Mouse (Mus musculus) forebrain, embryonic 14.5 days (tissue): Measurements from ENCODE around the gene Snx3. TPM values are rescaled to one million over a fixed set of nuclear protein-coding genes. Genes with fewer than 3 reads are reported as not detected.
A peak's percentile ranks its signal among the peaks of the same experiment; 100 is the strongest.

Source experiments
- ATAC-seq: fragments of 200-750 bp; cut with Nextera tagmentation; 2 replicates; pipeline ENCODE4 v1.8.0; 2017; ENCODE audit warnings: mild to moderate bottlenecking, moderate library complexity
- DNase-seq: peaks from one replicate; pipeline ENCODE4 v3.0.0-alpha.2; 2015; ENCODE audit warnings: low spot score
- H3K27ac ChIP-seq: fragments of 300-500 bp; sonication (generic); 2 replicates; pipeline ENCODE4 v1.5.1; 2014; ENCODE audit warnings: low read depth, mild to moderate bottlenecking, control low read depth, low read length, moderate library complexity
- H3K27me3 ChIP-seq: fragments of 300-500 bp; sonication (generic); replicated peaks from 2 replicates; pipeline ENCODE4 v1.6.1; 2014; ENCODE audit warnings: low read length, control low read depth, mixed read lengths; ENCODE audit not compliant: control insufficient read depth, insufficient read depth
- H3K36me3 ChIP-seq: fragments of 300-500 bp; sonication (generic); 2 replicates; pipeline ENCODE4 v1.6.1; 2014; ENCODE audit warnings: low read length, control low read depth; ENCODE audit not compliant: control insufficient read depth, insufficient read depth
- H3K4me1 ChIP-seq: fragments of 300-500 bp; sonication (generic); 2 replicates; pipeline ENCODE4 v1.6.1; 2014; ENCODE audit warnings: antibody characterized with exemption, low read length, control low read depth; ENCODE audit not compliant: control insufficient read depth, insufficient read depth
- H3K4me2 ChIP-seq: fragments of 300-500 bp; sonication (generic); 2 replicates; pipeline ENCODE4 v1.6.1; 2014; ENCODE audit warnings: mild to moderate bottlenecking, control low read depth, low read length
- H3K4me3 ChIP-seq: fragments of 300-500 bp; sonication (generic); 2 replicates; pipeline ENCODE4 v1.5.1; 2014; ENCODE audit warnings: low read depth, low read length, control low read depth
- H3K9ac ChIP-seq: fragments of 300-500 bp; sonication (generic); 2 replicates; pipeline ENCODE4 v1.6.1; 2014; ENCODE audit warnings: mild to moderate bottlenecking, low read length, control low read depth, moderate library complexity
- H3K9me3 ChIP-seq: fragments of 300-500 bp; sonication (generic); replicated peaks from 2 replicates; pipeline ENCODE4 v1.6.1; 2016; ENCODE audit warnings: low read length, control low read depth, mixed read lengths; ENCODE audit not compliant: control insufficient read depth
- WGBS: fragments of 180-500 bp; shearing (Covaris S2); extraction: QIAGEN DNeasy Blood & Tissue Kit; methylation state at CpG from one replicate; pipeline ENCODE4 v1.1.7; 2014; 5-methylcytosine and 5-hydroxymethylcytosine counted together
- polyA plus RNA-seq: library from polyadenylated mRNA; unstranded; fragments of >200 nt; fragmentation: Nextera tagmentation; extraction: Ambion mirVana; gene quantifications from 2 replicates; pipeline ENCODE4 v1.2.1, GENCODE M21; 2014

Snx3 gene
- polyA plus RNA-seq, 1 experiment from 2014 or later = 242 TPM

DNA sequence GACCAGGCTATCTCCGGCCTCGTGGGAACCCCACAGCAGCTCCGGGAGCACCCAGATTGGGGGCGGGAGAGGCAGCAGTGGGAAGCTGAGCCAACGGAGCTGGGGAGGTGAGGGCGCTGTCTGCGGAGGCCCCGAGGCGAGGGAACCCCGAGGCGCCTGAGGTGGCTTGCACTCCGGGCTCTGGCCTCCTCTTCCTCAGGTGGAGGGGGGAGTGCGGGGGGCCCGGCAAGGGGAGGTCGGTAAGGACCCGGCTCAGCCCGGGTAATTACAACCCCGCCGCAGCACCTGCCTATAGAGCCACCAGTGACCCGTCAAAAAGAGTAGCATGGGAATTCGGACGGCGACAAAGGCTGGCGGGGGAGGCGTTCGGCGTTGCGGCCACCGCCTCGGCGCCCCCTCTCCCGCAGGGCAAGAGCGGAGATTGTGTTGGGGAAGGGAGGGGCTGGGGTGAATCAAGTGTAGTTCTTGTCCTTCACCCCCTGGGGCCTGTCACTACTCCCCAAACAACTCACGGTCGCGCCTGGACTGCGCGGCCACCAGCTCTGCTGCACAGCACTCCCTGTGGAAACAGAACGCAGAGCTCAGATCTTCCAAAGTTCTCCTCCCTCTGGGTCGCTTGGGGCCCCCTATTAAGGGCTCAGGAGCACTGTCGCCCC lies 77.8 kb downstream of the Snx3 start:
- Histone ChIP-seq H3K36me3 (peaks cover 11% of the 10 kb centered on the region; the same call in 1 of the 2 replicates), H3K4me2 (peak overlapping the region; percentile 86), H3K9ac (peak overlapping the region; percentile 90), H3K27me3 (no peaks in the 10 kb centered on the region), H3K27ac (peak overlapping the region; percentile 92), H3K4me1 (peaks cover 34% of the 10 kb centered on the region), H3K9me3 (no peaks in the 10 kb centered on the region), H3K4me3 (peak overlapping the region; percentile 68)
- peak; percentile 64 for DNase-seq
- ATAC-seq = no peak
- under 1% methylated on average over 40 of the region's 41 CpGs for WGBS

DNA sequence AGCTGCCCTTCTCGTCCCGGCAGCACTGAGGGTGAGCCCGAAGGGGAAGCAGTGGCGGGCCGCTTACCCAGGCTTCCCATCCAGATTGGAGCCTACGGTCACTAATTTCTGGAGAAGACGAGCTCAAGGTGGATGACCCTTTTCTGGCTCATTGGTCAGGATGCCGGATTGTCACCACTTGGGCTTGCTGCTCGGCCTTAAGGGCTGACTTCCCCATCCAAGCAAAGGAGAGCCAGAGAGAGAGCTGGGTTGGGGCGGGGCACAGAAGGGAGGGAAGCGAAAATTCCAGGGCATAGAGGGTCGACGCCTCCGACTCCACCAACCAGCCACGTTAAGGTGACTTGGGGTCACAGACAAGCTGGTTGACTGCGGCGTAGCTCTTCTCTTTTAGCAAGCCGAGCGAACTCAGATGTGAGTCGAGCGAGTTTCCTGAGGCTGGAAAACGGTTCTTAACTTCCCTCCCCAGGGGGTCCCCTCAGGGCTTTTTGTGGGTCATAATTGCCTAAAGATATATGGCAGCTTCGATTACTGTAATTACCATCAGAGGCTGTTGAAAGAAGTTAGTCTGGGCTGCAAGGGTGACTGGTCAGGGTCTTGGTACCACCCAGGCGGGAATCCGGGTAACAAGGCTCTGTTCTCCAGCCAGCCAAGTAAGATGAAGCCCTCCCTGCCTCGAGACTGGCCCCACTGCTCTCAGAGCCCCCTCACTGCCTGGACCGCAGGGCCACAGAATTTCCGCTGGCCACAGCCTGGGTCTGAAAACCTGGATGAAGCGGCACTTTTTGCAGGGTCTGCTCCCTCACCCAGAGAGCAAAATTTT lies 78.5 kb downstream of the Snx3 start:
- peak overlapping the region; percentile 86 for H3K4me2 ChIP-seq
- H3K27ac ChIP-seq = peak overlapping the region; percentile 92
- peak overlapping the region; percentile 68 for H3K4me3 ChIP-seq
- WGBS = under 1% methylated on average over 29 of the region's 29 CpGs
- no peaks in the 10 kb centered on the region for H3K27me3 ChIP-seq
- DNase-seq = no peak
- peaks cover 31% of the 10 kb centered on the region for H3K4me1 ChIP-seq
- peaks cover 11% of the 10 kb centered on the region; the same call in 1 of the 2 replicates for H3K36me3 ChIP-seq
- H3K9me3 ChIP-seq = no peaks in the 10 kb centered on the region
- ATAC-seq = no peak
- peak overlapping the region; percentile 90 for H3K9ac ChIP-seq

DNA sequence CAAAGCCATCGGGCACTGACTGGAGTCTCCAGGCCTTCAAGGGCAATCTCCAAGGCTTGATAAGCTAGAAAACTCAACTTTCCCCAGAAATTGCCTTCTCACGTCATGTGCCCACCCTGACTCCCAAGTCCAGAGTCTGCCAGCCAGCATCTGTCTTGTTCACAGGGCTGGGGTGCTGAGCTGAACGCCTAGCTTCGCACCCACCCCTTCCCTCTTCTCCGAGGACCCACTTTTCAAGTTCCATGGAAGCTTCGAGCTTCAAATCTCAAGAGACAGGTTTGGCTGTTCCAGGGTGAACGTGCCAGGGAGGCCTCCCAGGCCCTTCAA lies 79.1 kb downstream of the Snx3 start:
- Histone ChIP-seq H3K4me1 (peaks cover 31% of the 10 kb centered on the region), H3K9me3 (no peaks in the 10 kb centered on the region), H3K27ac (peak overlapping the region; percentile 92; the same call in 1 of the 2 replicates), H3K4me3 (peak overlapping the region; percentile 68), H3K27me3 (no peaks in the 10 kb centered on the region), H3K4me2 (peak overlapping the region; percentile 86), H3K36me3 (peaks cover 7% of the 10 kb centered on the region; the same call in 1 of the 2 replicates), H3K9ac (peak overlapping the region; percentile 90)
- 0% methylated on average over 7 of the region's 7 CpGs for WGBS
- ATAC-seq (no peak), DNase-seq (no peak)

DNA sequence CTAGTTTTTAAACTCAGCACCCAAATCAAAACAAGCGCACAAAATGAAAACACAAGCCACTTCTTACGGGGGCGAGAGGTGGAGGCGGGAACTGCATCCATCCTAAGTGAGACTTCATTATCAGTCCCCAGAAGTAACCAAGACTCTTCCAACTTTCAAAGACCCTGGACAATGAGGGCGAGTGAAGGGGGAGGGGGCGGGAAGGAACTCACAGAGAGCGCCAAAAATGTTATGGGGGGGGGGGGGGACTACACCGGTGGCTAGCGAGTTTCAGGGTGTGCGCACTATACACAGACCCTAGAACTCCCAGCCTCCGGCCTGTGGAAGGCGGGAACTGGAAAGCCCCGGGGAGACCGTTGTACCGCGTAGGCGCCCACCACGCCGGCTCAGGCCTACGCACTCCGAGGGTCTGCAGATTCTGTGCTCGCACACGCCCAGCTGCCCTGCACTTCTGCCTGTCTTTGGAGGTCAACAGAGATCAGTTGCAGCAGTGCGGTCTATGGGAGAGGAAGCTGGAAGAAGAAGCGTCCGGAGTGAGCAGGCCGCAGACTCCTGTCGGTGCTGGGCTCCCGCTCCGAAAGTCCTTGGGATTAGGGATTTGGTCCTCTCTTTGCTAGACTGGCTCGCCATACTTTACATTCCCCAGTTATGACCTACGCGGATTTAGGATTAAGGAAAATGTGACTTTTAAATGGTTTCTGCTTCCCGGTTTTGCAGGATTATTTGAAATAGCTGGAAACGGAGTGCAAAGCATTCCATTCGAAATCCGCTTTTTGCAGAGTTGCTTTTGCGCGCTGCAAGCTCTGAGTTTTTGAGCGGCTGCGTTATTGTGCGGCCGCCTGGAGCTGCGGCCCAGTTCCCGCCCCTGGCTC lies 80.1 kb downstream of the Snx3 start:
- Histone ChIP-seq H3K4me1 (peaks cover 34% of the 10 kb centered on the region), H3K9me3 (no peaks in the 10 kb centered on the region), H3K4me2 (peak overlapping the region; percentile 86), H3K36me3 (peaks cover under 1% of the 10 kb centered on the region; the same call in 1 of the 2 replicates), H3K27me3 (0 out of 2 replicates have a peak, but pooled peaks cover under 1% of the 10 kb centered on the region), H3K9ac (peak overlapping the region; percentile 90), H3K4me3 (peak overlapping the region; percentile 68), H3K27ac (peak overlapping the region; percentile 75)
- ATAC-seq (no peak; the same call in 1 of the 2 replicates), DNase-seq (peak; percentile 62)
- WGBS = under 1% methylated on average over 45 of the region's 45 CpGs

DNA sequence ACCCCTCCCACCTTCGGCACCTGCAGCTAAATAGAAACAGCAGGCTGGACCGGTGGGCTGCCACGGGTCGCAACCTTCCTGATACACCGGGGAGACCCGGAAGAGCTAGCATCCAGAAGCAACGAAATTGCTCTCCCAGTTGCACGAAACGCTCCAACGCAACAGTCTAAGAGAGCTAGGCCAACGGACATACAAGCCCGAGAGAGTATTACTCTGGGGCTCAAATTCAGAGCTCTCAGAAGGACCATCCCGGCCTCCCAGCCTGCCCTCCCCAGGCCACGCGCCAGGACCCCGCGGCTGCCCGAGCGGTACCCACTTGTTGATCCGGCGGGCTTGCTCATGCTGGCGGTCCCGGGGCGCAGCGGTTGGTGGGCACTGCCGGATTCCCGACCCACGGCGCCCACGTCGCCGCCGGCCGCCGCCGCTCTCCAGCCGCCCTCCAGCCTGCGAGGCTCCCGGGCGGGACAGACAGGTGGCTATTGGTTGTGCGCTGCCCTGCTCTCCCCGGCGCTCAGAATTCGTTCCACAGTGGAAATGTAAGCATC lies 80.8 kb downstream of the Snx3 start:
- Histone ChIP-seq H3K27ac (peak overlapping the region; percentile 75), H3K9me3 (no peaks in the 10 kb centered on the region), H3K36me3 (no peaks in the 10 kb centered on the region), H3K4me2 (peak overlapping the region; percentile 86), H3K4me3 (peak overlapping the region; percentile 68), H3K4me1 (peaks cover 35% of the 10 kb centered on the region), H3K9ac (peak overlapping the region; percentile 90), H3K27me3 (0 out of 2 replicates have a peak, but pooled peaks cover 4% of the 10 kb centered on the region)
- under 1% methylated on average over 44 of the region's 44 CpGs for WGBS
- no peak for DNase-seq
- ATAC-seq = no peak

DNA sequence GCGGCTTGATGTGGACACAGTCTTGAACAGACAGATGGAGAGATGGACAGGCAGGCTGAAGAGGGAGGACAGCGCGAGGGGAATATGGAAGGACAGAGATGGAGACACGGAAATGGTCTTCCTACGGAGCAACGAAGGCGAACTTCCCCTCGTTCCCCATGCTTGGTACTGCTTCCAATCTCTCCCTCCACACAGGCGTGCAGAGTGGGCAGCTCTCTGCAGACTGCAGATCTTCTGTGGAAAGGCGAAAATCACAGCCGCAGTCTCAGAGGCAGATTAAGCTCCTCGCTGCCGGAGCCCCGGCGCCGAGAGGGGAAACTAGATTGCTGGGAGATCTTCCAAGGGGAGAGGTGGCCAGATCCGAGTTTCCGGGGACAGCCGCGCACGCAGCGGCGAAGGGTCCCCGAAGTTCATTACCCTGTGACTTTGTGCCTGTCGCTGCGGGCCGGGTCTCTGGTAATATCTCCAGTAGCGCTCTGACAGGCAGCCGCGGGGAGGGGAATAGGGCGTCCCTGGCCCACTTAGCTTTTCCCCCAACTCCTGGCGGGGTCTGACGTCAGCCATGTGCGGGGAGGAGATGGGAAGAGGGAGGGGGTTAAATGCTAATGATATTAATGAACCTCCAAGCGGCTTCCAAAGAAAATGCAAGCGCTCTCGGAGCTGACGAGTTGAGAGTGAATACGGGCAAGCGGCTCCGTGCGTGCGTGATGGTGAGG lies 81.5 kb downstream of the Snx3 start, which contains the start of the genes Nr2e1 and Ostm1:
Gene Nr2e1 (minus strand): TSS at position 476 of the 716 bp plus-strand sequence.
Gene Ostm1 (plus strand): TSS at position 666 of the 716 bp plus-strand sequence.
- peak within 1 kb of the TSS; percentile 90 for H3K9ac ChIP-seq
- peak within 1 kb of the TSS; percentile 86 for H3K4me2 ChIP-seq
- H3K27me3 ChIP-seq = 0 out of 2 replicates have a peak, but pooled peaks cover 4% of the 10 kb centered on the region
- H3K36me3 ChIP-seq = no peaks in the 10 kb centered on the region
- H3K4me3 ChIP-seq = peak within 1 kb of the TSS; percentile 68
- peaks cover 32% of the 10 kb centered on the region for H3K4me1 ChIP-seq
- WGBS = 1% methylated on average over 43 of the region's 43 CpGs
- peak; percentile 96 for DNase-seq
- H3K9me3 ChIP-seq = no peaks in the 10 kb centered on the region
- ATAC-seq = peak; percentile 80
- peak within 1 kb of the TSS; percentile 75 for H3K27ac ChIP-seq

DNA sequence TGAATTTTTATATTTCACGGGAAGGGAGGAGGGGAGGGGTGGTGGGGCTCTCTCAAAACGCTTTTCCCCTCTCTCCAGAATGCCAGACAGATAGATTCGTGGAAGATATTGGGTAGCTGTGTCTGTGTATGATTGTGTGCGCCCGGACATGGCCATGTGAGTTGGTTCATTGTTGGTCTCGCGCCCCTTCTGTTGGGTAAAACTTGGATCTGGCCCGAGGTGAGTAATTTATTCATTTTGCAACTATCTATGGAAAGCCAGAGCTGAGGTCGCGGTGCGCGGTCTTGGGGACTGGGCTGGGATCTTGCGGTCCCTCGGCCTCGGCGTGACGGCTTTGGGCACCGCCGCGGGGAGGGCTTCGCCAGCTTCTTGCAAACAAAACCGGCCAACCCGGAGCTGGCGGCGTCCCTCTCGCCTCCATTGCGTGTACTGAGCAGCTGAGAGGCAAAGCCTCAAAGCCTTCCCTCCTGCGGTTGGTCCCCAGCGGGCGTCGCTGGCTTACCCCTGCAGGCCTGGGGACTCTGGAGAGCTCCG lies 82.1 kb downstream of the Snx3 start:
- 0 out of 2 replicates have a peak, but pooled peaks cover 4% of the 10 kb centered on the region for H3K27me3 ChIP-seq
- no peaks in the 10 kb centered on the region for H3K36me3 ChIP-seq
- DNase-seq (peak; percentile 50), ATAC-seq (peak; percentile 28)
- H3K4me2 ChIP-seq = peak overlapping the region; percentile 86
- peak overlapping the region; percentile 90 for H3K9ac ChIP-seq
- H3K9me3 ChIP-seq = no peaks in the 10 kb centered on the region
- WGBS = 0% methylated on average over 32 of the region's 32 CpGs
- H3K4me1 ChIP-seq = peaks cover 32% of the 10 kb centered on the region
- peak overlapping the region; percentile 75 for H3K27ac ChIP-seq
- H3K4me3 ChIP-seq = peak overlapping the region; percentile 68
